Mouse (Mus musculus) heart, embryonic 13.5 days (tissue): ENCODE measurements around the gene Pex7. TPM values are rescaled to one million over a fixed set of nuclear protein-coding genes. Genes with fewer than 3 reads are reported as not detected.
A peak's percentile ranks its signal among the peaks of the same experiment; 100 is the strongest.

Experiments used
- ATAC-seq: fragments of 200-750 bp; cut with Nextera tagmentation; 2 replicates; pipeline ENCODE4 v1.8.0; 2017; ENCODE audit warnings: moderate TSS enrichment; ENCODE audit not compliant: insufficient number of reproducible peaks, low FRiP score, low TSS enrichment; ENCODE audit errors: extremely low read depth
- H3K27ac ChIP-seq: fragments of 300-500 bp; sonication (generic); replicated peaks from 2 replicates; pipeline ENCODE4 v1.5.1; 2015; ENCODE audit warnings: moderate library complexity, mild to moderate bottlenecking, inconsistent platforms
- H3K27me3 ChIP-seq: fragments of 300-500 bp; sonication (generic); replicated peaks from 2 replicates; pipeline ENCODE4 v1.6.1; 2015; ENCODE audit warnings: mild to moderate bottlenecking, inconsistent platforms
- H3K36me3 ChIP-seq: fragments of 300-500 bp; sonication (generic); 2 replicates; pipeline ENCODE4 v1.6.1; 2015; ENCODE audit warnings: mild to moderate bottlenecking, inconsistent platforms
- H3K4me1 ChIP-seq: fragments of 300-500 bp; sonication (generic); 2 replicates; pipeline ENCODE4 v1.6.1; 2015; ENCODE audit warnings: inconsistent platforms
- H3K4me2 ChIP-seq: fragments of 300-500 bp; sonication (generic); 2 replicates; pipeline ENCODE4 v1.6.1; 2015; ENCODE audit warnings: inconsistent platforms, mild to moderate bottlenecking, moderate library complexity
- H3K4me3 ChIP-seq: fragments of 300-500 bp; sonication (generic); 2 replicates; pipeline ENCODE4 v1.5.1; 2015; ENCODE audit warnings: moderate library complexity, mild to moderate bottlenecking, inconsistent platforms
- H3K9ac ChIP-seq: fragments of 300-500 bp; sonication (generic); 2 replicates; pipeline ENCODE4 v1.6.1; 2015; ENCODE audit warnings: inconsistent platforms, mild to moderate bottlenecking, moderate library complexity
- H3K9me3 ChIP-seq: fragments of 300-500 bp; sonication (generic); 2 replicates; pipeline ENCODE4 v1.6.1; 2016; ENCODE audit warnings: inconsistent platforms
- WGBS: fragments of 180-500 bp; shearing (Covaris S2); methylation state at CpG from one replicate; pipeline ENCODE4 v1.1.7; 2015; ENCODE audit warnings: mixed read lengths; 5-methylcytosine and 5-hydroxymethylcytosine counted together
- polyA plus RNA-seq: library from polyadenylated mRNA; unstranded; fragments of >200 nt; fragmentation: Nextera tagmentation; extraction: Ambion mirVana; gene quantifications from 2 replicates; pipeline ENCODE4 v1.2.1, GENCODE M21; 2015

Gene Pex7
- polyA plus RNA-seq, result 33.3 and 39.3 TPM in 2 replicates

GRCm38 (mm10) chr10:19907246-19907804 is at the start of gene Pex7:
Pex7 (minus strand) TSS chr10:19907689.
- 0% methylated on average over 60 of the region's 60 CpGs for WGBS
- peak; percentile 95 for ATAC-seq
- Histone ChIP-seq H3K27ac (peak within 1 kb of the TSS; percentile 96), H3K4me2 (peak within 1 kb of the TSS; percentile 48), H3K4me1 (no peaks in the 10 kb centered on the region), H3K4me3 (peak within 1 kb of the TSS; percentile 72), H3K9me3 (no peaks in the 10 kb centered on the region), H3K9ac (peak within 1 kb of the TSS; percentile 89), H3K36me3 (0 out of 2 replicates have a peak, but pooled peaks cover 5% of the 10 kb centered on the region), H3K27me3 (peaks cover 6% of the 10 kb centered on the region; the same call in 1 of the 2 replicates)

GRCm38 (mm10) chr10:19956745-19957144 is 49.3 kb upstream of the Pex7 start:
- Histone ChIP-seq H3K27me3 (no peaks in the 10 kb centered on the region), H3K9me3 (no peaks in the 10 kb centered on the region), H3K4me2 (peak overlapping the region; percentile 1; the same call in 1 of the 2 replicates), H3K36me3 (no peaks in the 10 kb centered on the region), H3K4me3 (no peak overlapping the region), H3K9ac (no peak overlapping the region), H3K4me1 (peaks cover 62% of the 10 kb centered on the region), H3K27ac (0 out of 2 replicates have a peak overlapping the region, but pooled peaks have one; percentile 0)
- 41% methylated on average over 6 of the region's 6 CpGs for WGBS
- no peak for ATAC-seq

GRCm38 (mm10) chr10:19955817-19956216 is 48.3 kb upstream of the Pex7 start:
- H3K27ac ChIP-seq, result no peak overlapping the region
- peaks cover 62% of the 10 kb centered on the region for H3K4me1 ChIP-seq
- H3K27me3 ChIP-seq, result no peaks in the 10 kb centered on the region
- no peak for ATAC-seq
- no peak overlapping the region for H3K4me3 ChIP-seq
- 0 out of 2 replicates have a peak, but pooled peaks cover 3% of the 10 kb centered on the region for H3K9me3 ChIP-seq
- no peak overlapping the region for H3K9ac ChIP-seq
- 60% methylated on average over 6 of the region's 6 CpGs for WGBS
- no peak overlapping the region for H3K4me2 ChIP-seq
- no peaks in the 10 kb centered on the region; the same call in 1 of the 2 replicates for H3K36me3 ChIP-seq

- 53% methylated on average over 3 of the region's 3 CpGs for WGBS
- peaks cover 62% of the 10 kb centered on the region for H3K4me1 ChIP-seq
- H3K4me3 ChIP-seq, result no peak overlapping the region
- 0 out of 2 replicates have a peak, but pooled peaks cover 3% of the 10 kb centered on the region for H3K9me3 ChIP-seq
- ATAC-seq, result no peak
- H3K27ac ChIP-seq, result no peak overlapping the region
- H3K9ac ChIP-seq, result no peak overlapping the region
- no peak overlapping the region for H3K4me2 ChIP-seq
- H3K27me3 ChIP-seq, result no peaks in the 10 kb centered on the region
- no peaks in the 10 kb centered on the region; the same call in 1 of the 2 replicates for H3K36me3 ChIP-seq
Observed at GRCm38 (mm10) chr10:19954572-19954971, 47.1 kb upstream of the Pex7 start.

GRCm38 (mm10) chr10:19953032-19953761 is 45.7 kb upstream of the Pex7 start:
- Histone ChIP-seq H3K4me1 (peaks cover 57% of the 10 kb centered on the region), H3K27ac (no peak overlapping the region), H3K9ac (no peak overlapping the region), H3K4me2 (no peak overlapping the region), H3K9me3 (0 out of 2 replicates have a peak, but pooled peaks cover 3% of the 10 kb centered on the region), H3K4me3 (no peak overlapping the region), H3K36me3 (no peaks in the 10 kb centered on the region; the same call in 1 of the 2 replicates), H3K27me3 (no peaks in the 10 kb centered on the region)
- no peak for ATAC-seq
- whole genome bisulfite sequencing, result 81% methylated on average over 11 of the region's 11 CpGs

GRCm38 (mm10) chr10:19949106-19949505 is 41.6 kb upstream of the Pex7 start:
- 84% methylated on average over 4 of the region's 4 CpGs for WGBS
- H3K9me3 ChIP-seq, result 0 out of 2 replicates have a peak, but pooled peaks cover 3% of the 10 kb centered on the region
- no peaks in the 10 kb centered on the region for H3K27me3 ChIP-seq
- no peak overlapping the region for H3K9ac ChIP-seq
- no peak overlapping the region for H3K4me3 ChIP-seq
- H3K27ac ChIP-seq, result no peak overlapping the region
- H3K36me3 ChIP-seq, result no peaks in the 10 kb centered on the region; the same call in 1 of the 2 replicates
- H3K4me2 ChIP-seq, result no peak overlapping the region
- ATAC-seq, result no peak
- peaks cover 20% of the 10 kb centered on the region for H3K4me1 ChIP-seq

- no peak overlapping the region for H3K4me2 ChIP-seq
- ATAC-seq, result no peak
- 91% methylated on average over 11 of the region's 11 CpGs for WGBS
- H3K9me3 ChIP-seq, result 0 out of 2 replicates have a peak, but pooled peaks cover 3% of the 10 kb centered on the region
- no peak overlapping the region for H3K27ac ChIP-seq
- H3K4me1 ChIP-seq, result peaks cover 15% of the 10 kb centered on the region
- no peak overlapping the region for H3K9ac ChIP-seq
- H3K4me3 ChIP-seq, result no peak overlapping the region
- H3K27me3 ChIP-seq, result no peaks in the 10 kb centered on the region
- no peaks in the 10 kb centered on the region; the same call in 1 of the 2 replicates for H3K36me3 ChIP-seq
Observed at GRCm38 (mm10) chr10:19948381-19948780, 40.9 kb upstream of the Pex7 start.

- Histone ChIP-seq H3K9me3 (0 out of 2 replicates have a peak, but pooled peaks cover 3% of the 10 kb centered on the region), H3K9ac (no peak overlapping the region), H3K4me1 (peaks cover 10% of the 10 kb centered on the region), H3K4me3 (no peak overlapping the region), H3K36me3 (no peaks in the 10 kb centered on the region; the same call in 1 of the 2 replicates), H3K27ac (no peak overlapping the region), H3K27me3 (no peaks in the 10 kb centered on the region), H3K4me2 (no peak overlapping the region)
- WGBS, result 85% methylated on average over 5 of the region's 5 CpGs
- ATAC-seq, result no peak
Observed at GRCm38 (mm10) chr10:19947901-19948300, 40.4 kb upstream of the Pex7 start.

- H3K36me3 ChIP-seq, result no peaks in the 10 kb centered on the region; the same call in 1 of the 2 replicates
- no peak overlapping the region for H3K9ac ChIP-seq
- H3K27ac ChIP-seq, result no peak overlapping the region
- 0 out of 2 replicates have a peak, but pooled peaks cover 3% of the 10 kb centered on the region for H3K9me3 ChIP-seq
- 91% methylated on average over 10 of the region's 10 CpGs for WGBS
- H3K4me3 ChIP-seq, result no peak overlapping the region
- ATAC-seq, result no peak
- peaks cover 5% of the 10 kb centered on the region; the same call in 1 of the 2 replicates for H3K4me1 ChIP-seq
- no peak overlapping the region for H3K4me2 ChIP-seq
- H3K27me3 ChIP-seq, result no peaks in the 10 kb centered on the region
Observed at GRCm38 (mm10) chr10:19947441-19947840, 40.0 kb upstream of the Pex7 start.

- Histone ChIP-seq H3K9me3 (0 out of 2 replicates have a peak, but pooled peaks cover 3% of the 10 kb centered on the region), H3K27me3 (no peaks in the 10 kb centered on the region), H3K4me3 (no peak overlapping the region), H3K9ac (no peak overlapping the region), H3K4me1 (peaks cover 8% of the 10 kb centered on the region), H3K36me3 (no peaks in the 10 kb centered on the region; the same call in 1 of the 2 replicates), H3K27ac (no peak overlapping the region), H3K4me2 (no peak overlapping the region)
- 79% methylated on average over 6 of the region's 6 CpGs for WGBS
- no peak for ATAC-seq
Observed at GRCm38 (mm10) chr10:19946644-19947043, 39.2 kb upstream of the Pex7 start.

GRCm38 (mm10) chr10:19945651-19946050 is 38.2 kb upstream of the Pex7 start:
- ATAC-seq, result no peak
- H3K4me2 ChIP-seq, result no peak overlapping the region
- no peaks in the 10 kb centered on the region for H3K27me3 ChIP-seq
- peaks cover 18% of the 10 kb centered on the region for H3K4me1 ChIP-seq
- no peaks in the 10 kb centered on the region for H3K36me3 ChIP-seq
- 80% methylated on average over 7 of the region's 7 CpGs for WGBS
- H3K9ac ChIP-seq, result no peak overlapping the region
- H3K27ac ChIP-seq, result no peak overlapping the region
- no peak overlapping the region for H3K4me3 ChIP-seq
- no peaks in the 10 kb centered on the region for H3K9me3 ChIP-seq
